Mouse (Mus musculus): ENCODE measurements at regions not wholly inside any gene's neighbourhood (a gene's known extent, or its start where the extent isn't known, plus 50 kb on each side); places are given as distances from the start of the nearest gene placed in this dataset.

DNA sequence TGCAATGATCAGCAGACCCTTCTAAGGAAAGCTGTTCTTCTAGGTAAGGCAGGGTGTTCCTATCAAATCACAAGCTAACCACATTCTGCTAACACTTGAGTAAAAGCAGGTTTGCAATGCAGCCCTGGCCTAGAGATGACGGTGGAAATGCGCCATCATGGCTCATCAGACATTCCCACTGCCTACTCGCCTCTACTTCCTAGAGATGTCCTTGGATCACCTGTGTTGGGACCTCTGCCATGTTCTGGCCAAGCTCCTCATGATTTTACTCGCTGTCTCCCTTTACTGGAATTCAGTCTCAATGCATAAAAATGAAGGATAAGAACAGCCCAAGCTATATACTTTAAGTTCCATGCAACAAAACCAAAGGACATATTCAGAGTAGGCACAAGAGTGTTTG lies 1461.3 kb upstream of the Gm6569 start:
- TF ChIP-seq CTCF (IDR thresholded peaks at IDR 0.05; ENCODE audit: insufficient read depth, low read length) = no peak
- TF ChIP-seq POLR2A (IDR thresholded peaks at IDR 0.05; ENCODE audit: borderline replicate concordance, extremely low read depth, low read depth, low read length) = no peak

All from lung, adult 2 months (tissue).